Mouse (Mus musculus): Measurements from ENCODE around the gene Olfr1393. TPM values are rescaled to one million over a fixed set of nuclear protein-coding genes. Genes with fewer than 3 reads are reported as not detected.

Gene Olfr1393
- total RNA-seq, 2 experiments from 2014 or later = not detected

DNA sequence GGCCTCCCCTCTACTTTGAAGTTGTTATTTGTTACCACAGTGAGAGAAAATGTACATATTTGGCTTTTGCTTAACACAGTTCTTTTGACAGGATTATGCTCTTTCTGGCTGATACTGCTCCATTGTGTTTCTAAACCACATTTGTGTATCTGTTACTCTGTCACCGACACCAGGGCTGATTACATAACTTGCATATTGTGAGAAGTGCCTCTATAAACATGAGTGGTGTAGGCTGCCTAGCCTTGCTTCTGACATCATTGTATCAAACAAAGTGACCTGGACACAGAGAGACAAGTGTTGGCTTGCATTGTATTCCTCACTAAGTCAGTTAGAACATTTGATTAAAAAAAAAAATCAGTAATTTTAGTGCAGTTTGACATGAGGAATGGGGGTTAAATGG is 18.3 kb upstream of the Olfr1393 start:
- DNase-seq = no peak
- intact Hi-C loops (cut with DNase I) = no loop called here
- H3K27ac ChIP-seq = no peak overlapping the region
- TF ChIP-seq CTCF (IDR thresholded peaks at IDR 0.05) = no peak
- H3K4me3 ChIP-seq = no peak overlapping the region

DNA sequence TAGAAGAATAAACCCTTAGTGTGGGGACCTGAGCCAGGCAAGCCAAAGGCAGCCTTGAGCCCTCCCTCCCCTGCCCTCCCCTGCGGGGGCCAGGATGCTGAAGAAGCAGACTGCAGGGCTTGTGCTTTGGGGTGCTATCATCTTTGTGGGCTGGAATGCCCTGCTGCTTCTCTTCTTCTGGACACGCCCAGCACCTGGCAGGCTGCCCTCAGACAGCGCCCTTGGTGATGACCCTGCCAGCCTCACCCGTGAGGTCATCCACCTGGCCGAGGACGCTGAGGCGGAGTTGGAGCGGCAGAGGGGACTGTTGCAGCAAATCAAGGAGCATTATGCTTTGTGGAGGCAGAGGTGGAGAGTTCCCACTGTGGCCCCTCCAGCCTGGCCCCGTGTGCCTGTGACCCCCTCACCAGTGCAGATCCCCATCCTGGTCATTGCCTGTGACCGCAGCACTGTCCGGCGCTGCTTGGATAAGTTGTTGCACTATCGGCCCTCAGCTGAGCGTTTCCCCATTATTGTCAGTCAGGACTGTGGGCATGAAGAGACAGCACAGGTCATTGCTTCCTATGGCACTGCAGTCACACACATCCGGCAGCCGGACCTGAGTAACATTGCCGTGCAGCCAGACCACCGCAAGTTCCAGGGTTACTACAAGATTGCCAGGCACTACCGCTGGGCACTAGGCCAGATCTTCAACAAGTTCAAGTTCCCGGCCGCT is 17.3 kb upstream of the Olfr1393 start:
- peak; percentile 54 for DNase-seq
- Histone ChIP-seq H3K27ac (peak overlapping the region; percentile 6; the same call in 1 of the 2 replicates), H3K4me3 (no peak overlapping the region)
- no peak for TF ChIP-seq CTCF (IDR thresholded peaks at IDR 0.05)
- intact Hi-C loops (cut with DNase I) = no loop called here

DNA sequence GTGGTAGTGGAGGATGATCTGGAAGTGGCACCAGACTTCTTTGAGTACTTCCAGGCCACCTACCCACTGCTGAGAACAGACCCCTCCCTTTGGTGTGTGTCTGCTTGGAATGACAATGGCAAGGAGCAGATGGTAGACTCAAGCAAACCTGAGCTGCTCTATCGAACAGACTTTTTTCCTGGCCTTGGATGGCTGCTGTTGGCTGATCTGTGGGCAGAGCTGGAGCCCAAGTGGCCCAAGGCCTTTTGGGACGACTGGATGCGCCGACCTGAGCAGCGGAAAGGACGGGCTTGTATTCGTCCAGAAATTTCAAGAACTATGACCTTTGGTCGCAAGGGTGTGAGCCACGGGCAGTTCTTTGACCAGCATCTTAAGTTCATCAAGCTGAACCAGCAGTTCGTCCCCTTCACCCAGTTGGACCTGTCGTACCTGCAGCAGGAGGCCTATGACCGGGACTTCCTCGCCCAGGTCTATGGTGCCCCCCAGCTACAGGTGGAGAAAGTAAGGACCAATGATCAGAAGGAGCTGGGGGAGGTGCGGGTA is 16.7 kb upstream of the Olfr1393 start:
- intact Hi-C loops (cut with DNase I) = no loop called here
- Histone ChIP-seq H3K4me3 (no peak overlapping the region), H3K27ac (no peak overlapping the region; the same call in 1 of the 2 replicates)
- TF ChIP-seq CTCF (IDR thresholded peaks at IDR 0.05) = no peak
- DNase-seq = no peak

DNA sequence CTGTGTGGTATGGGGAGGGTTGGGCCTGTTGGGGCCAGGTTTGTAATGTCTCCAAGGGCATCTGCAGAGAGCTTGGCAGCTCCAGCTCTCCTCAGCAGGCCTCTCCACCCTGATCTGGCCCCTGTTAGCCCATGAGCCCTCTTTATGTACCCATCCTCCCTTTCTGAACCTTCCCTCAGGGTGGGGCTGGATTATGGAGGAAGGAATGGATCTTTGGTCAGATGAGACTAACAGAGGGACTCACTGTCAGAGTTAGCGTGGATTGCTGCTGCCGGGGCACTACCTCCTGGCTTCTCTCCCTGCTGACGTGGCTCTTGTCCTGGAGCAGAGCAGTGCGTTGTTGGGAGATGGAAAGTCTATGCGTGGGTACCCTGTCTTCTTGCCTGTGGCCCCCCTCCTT is 15.8 kb upstream of the Olfr1393 start:
- H3K4me3 ChIP-seq = no peak overlapping the region
- no peak for TF ChIP-seq CTCF (IDR thresholded peaks at IDR 0.05)
- H3K27ac ChIP-seq = peak overlapping the region; percentile 63
- intact Hi-C loops (cut with DNase I) = no loop called here
- DNase-seq = no peak

DNA sequence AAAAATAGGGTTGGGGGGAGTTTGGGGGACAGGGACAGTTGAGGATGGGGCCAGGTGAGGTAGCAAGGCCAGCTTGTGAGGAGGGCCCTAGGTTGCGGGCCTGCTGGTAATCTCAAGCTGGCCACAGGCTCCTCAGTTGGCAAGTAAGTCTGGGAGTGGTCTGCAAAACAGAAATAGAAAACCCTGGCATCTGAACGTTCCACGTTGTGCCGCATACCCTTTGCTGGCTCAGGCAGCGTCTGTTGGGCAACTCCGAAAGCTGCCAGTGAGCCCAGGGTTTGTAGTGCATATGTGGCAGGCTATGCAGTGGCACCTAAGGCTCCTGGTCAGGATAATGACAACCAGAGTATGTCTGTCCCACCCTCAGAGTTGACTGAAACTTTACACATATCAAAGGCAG is 15.0 kb upstream of the Olfr1393 start:
- Histone ChIP-seq H3K4me3 (no peak overlapping the region), H3K27ac (peak overlapping the region; percentile 63)
- DNase-seq = no peak
- TF ChIP-seq CTCF (IDR thresholded peaks at IDR 0.05) = no peak
- intact Hi-C loops (cut with DNase I) = no loop called here

DNA sequence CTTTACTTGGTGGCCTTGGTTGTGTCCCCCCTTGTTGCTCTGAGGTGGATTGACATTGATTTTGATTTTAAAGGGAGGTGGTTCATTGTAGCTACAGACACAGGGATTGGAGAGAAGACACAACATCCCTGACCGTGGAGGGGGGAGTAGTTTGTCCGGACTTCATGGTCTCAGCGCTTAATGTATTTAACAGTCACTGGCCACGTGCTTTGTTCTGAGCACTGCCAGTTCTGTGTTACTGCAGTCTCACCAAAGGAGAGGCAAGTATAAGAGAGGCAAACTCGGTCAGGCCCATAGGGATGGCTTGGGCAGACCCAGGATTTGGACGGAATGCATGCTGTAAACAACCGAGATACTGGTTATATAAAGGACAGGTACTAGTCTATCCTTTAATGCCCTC is 14.0 kb upstream of the Olfr1393 start:
- no peak for TF ChIP-seq CTCF (IDR thresholded peaks at IDR 0.05)
- Histone ChIP-seq H3K4me3 (no peak overlapping the region), H3K27ac (peak overlapping the region; percentile 46)
- DNase-seq = no peak
- intact Hi-C loops (cut with DNase I) = no loop called here

DNA sequence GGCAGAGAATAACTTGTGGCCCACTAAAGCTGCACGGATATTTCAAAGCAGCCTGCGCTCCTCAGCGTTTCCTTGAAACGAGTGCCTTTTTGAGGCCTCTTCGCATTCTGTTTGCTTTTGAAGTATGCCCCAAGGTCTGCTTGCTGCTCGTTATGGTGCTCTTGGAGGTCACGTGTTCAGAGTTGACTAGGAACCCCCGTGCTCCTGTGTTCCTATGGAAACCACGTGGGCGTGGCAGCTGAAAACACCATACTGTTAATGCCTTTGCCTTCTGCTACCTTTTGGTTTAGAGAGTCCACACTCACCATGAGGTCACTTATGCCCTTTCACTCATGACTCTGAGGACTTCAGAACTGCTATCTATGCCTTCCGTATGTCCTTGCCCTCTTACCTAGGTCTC is 13.5 kb upstream of the Olfr1393 start:
- TF ChIP-seq CTCF (IDR thresholded peaks at IDR 0.05) = no peak
- peak overlapping the region; percentile 35; the same call in 1 of the 2 replicates for H3K27ac ChIP-seq
- intact Hi-C loops (cut with DNase I) = no loop called here
- no peak overlapping the region for H3K4me3 ChIP-seq
- DNase-seq = no peak

DNA sequence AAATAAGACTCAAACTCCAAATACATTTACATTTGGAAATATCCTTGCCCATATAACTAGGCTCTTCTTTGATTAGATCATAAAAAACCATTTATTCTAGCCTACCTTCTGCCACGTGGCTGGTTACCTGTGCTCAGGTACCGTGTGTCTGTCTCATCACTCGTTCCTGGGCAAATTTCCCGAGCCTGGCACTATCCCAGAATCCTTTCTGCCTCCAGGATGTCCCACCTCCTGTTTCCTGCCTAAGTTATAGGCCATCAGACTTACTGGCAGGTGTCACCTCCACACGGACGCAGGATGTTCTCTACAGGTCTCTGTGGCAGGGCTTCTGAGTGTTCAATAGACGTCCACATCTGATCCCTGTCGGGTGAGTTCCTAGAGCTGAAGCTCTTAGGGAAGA is 13.0 kb upstream of the Olfr1393 start:
- Histone ChIP-seq H3K4me3 (no peak overlapping the region), H3K27ac (no peak overlapping the region)
- intact Hi-C loops (cut with DNase I) = no loop called here
- no peak for DNase-seq
- TF ChIP-seq CTCF (IDR thresholded peaks at IDR 0.05) = no peak

DNA sequence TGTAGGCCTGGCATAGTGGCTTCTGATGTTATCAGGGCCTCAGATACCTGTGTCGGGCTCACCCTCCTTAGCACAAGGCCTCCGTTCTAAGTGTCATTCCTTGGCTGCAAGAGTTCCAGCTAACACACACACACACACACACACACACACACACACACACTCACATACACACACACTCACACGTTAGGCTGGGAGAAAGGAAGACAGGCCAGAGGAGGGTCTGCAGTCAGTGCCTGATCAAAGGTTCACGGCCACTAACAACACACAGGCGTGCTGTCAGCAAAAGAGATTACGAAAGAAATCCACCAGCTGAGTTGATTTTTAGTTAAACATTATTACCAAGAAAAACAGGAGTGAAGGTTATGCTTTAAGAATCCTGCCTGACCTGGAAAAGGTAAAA is 11.4 kb upstream of the Olfr1393 start:
- no peak for TF ChIP-seq CTCF (IDR thresholded peaks at IDR 0.05)
- H3K4me3 ChIP-seq = no peak overlapping the region
- no peak overlapping the region for H3K27ac ChIP-seq
- intact Hi-C loops (cut with DNase I) = no loop called here
- DNase-seq = no peak

DNA sequence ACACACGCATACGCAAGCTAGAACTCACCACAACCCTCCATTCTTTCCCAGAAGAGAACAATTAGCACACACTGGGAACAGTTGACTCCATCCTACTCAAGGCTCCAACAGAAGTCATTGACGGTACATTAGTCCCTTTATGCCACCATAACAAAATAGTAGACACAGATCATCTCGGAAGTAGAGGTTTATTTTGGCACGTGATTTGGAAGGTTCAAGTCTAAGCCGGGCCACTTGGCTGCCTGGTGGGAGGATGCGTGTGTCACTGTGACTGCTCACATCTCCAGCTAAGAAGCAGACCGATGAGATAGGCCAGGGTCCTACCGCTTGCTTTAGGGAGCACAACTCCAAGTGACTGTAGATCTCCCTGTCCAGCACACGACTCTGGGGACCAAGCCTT is 10.8 kb upstream of the Olfr1393 start:
- TF ChIP-seq CTCF (IDR thresholded peaks at IDR 0.05) = no peak
- Histone ChIP-seq H3K4me3 (no peak overlapping the region), H3K27ac (no peak overlapping the region)
- intact Hi-C loops (cut with DNase I) = no loop called here
- no peak for DNase-seq

DNA sequence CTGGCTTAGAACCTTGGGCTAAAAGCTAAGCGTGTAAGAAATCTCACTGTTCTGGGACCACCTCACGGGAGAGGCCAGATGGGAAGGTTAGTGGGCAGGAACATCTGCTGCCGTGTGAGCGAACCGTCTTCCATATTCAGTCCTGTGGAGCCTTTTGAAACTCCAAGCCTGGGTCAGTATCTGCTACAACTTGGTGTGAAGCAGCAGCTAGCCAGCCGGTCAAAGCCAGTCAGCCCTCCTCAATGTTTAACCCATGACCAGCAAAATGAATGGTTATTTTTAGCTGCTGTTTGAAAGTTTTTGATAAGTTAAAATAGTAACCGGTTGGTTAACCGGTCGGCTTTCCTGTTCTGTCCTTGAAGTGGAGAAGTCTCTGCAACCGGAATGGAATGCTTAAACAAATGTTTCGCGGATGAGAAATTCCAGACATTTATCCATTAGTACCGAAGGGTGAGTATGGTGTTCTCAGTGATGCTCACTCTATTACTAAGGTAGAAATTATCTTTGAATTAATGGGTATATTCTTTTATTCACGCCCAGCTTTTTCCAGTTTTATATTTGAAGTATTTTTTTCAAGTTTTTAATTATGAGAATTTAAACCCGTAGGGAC is 10.0 kb upstream of the Olfr1393 start:
- H3K27ac ChIP-seq = no peak overlapping the region
- DNase-seq = no peak

DNA sequence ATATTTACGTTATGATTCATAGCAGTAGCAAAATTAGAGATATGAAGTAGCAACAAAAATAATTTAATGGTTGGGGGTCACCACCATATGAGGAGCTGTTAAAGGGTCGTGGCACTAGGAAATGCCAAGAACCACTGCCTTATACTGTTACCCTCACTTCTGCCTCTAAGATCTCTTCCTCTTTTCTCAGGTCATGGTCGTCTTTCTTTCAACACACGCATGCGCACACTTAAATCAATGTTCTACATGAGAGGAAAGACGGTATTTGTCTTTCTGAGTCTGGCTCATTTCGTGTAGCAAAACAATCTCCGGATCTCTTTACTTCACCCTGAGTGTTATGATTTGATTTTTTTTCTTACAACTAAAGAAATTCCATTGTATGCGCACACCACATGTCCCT is 8.3 kb upstream of the Olfr1393 start:
- DNase-seq = no peak
- Histone ChIP-seq H3K4me3 (no peak overlapping the region), H3K27ac (no peak overlapping the region)
- no peak for TF ChIP-seq CTCF (IDR thresholded peaks at IDR 0.05)
- intact Hi-C loops (cut with DNase I) = no loop called here

More for the DNA sequence above, 10.0 kb upstream of the Olfr1393 start:
- H3K4me3 ChIP-seq = no peak overlapping the region
- TF ChIP-seq CTCF (IDR thresholded peaks at IDR 0.05) = no peak
- intact Hi-C loops (cut with DNase I) = no loop called here

DNA sequence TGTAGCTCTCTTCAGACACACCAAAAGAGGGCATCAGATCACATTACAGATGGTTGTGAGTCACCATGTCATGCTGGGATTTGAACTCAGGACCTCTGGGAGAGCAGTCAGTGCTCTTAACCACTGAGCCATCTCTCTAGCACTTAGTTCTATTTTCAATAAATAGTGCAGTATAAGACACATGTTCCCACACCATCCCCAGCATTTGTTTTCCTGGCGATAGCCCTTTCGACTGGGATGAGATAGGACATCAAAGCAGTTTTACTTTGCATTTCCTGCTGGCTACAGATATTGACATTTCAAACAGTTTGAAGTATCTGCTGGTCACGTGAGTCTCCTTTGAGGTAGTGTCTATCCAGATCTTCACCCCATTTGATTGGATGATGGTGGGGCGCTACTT is 7.7 kb upstream of the Olfr1393 start:
- intact Hi-C loops (cut with DNase I) = no loop called here

More for the DNA sequence above, 7.7 kb upstream of the Olfr1393 start:
- Histone ChIP-seq H3K27ac (no peak overlapping the region), H3K4me3 (no peak overlapping the region)
- no peak for TF ChIP-seq CTCF (IDR thresholded peaks at IDR 0.05)
- no peak for DNase-seq

Data from gastrocnemius, adult 2 months (tissue).